Mouse (Mus musculus) kidney, postnatal 14 days (tissue): ENCODE measurements around the gene Frat2.

Experiments
- DNase-seq: peaks from one replicate; pipeline ENCODE4 v3.0.0; 2022; ENCODE audit warnings: mixed read lengths

Gene Frat2

GRCm38 (mm10) chr19:41844345-41844744 lies 3.6 kb downstream of the Frat2 start:
- DNase-seq: no peak

GRCm38 (mm10) chr19:41842706-41843105 lies 5.2 kb downstream of the Frat2 start:
- no peak for DNase-seq

GRCm38 (mm10) chr19:41842196-41842595 lies 5.7 kb downstream of the Frat2 start:
- DNase-seq: no peak

GRCm38 (mm10) chr19:41841105-41841750 lies 6.7 kb downstream of the Frat2 start:
- no peak for DNase-seq

- no peak for DNase-seq
Observed at GRCm38 (mm10) chr19:41839685-41840084, 8.2 kb downstream of the Frat2 start.

GRCm38 (mm10) chr19:41838808-41839207 lies 9.1 kb downstream of the Frat2 start:
- DNase-seq: no peak

- DNase-seq: no peak
Observed at GRCm38 (mm10) chr19:41837917-41838261, 10.0 kb downstream of the Frat2 start.

GRCm38 (mm10) chr19:41837194-41837916 lies 10.6 kb downstream of the Frat2 start:
- DNase-seq: no peak

GRCm38 (mm10) chr19:41836719-41837118 lies 11.2 kb downstream of the Frat2 start:
- no peak for DNase-seq

GRCm38 (mm10) chr19:41835816-41836215 lies 12.1 kb downstream of the Frat2 start:
- no peak for DNase-seq

- DNase-seq: no peak
Observed at GRCm38 (mm10) chr19:41835407-41835806, 12.5 kb downstream of the Frat2 start.

GRCm38 (mm10) chr19:41832501-41833201 lies 15.3 kb downstream of the Frat2 start:
- DNase-seq: no peak

- no peak for DNase-seq
Observed at GRCm38 (mm10) chr19:41831718-41832391, 16.1 kb downstream of the Frat2 start.

- peak; percentile 36 for DNase-seq
Observed at GRCm38 (mm10) chr19:41831101-41831570, 16.8 kb downstream of the Frat2 start.

GRCm38 (mm10) chr19:41830106-41831031 lies 17.6 kb downstream of the Frat2 start:
- peak; percentile 31 for DNase-seq

- DNase-seq: peak; percentile 90
Observed at GRCm38 (mm10) chr19:41829381-41830105, 18.4 kb downstream of the Frat2 start, which contains the start of gene Frat1. Frat1 (plus strand) TSS chr19:41829970.

GRCm38 (mm10) chr19:41828941-41829340 lies 19.0 kb downstream of the Frat2 start:
- DNase-seq: no peak

- DNase-seq: no peak
Observed at GRCm38 (mm10) chr19:41826529-41826928, 21.4 kb downstream of the Frat2 start.

- DNase-seq: no peak
Observed at GRCm38 (mm10) chr19:41824950-41825349, 23.0 kb downstream of the Frat2 start.

GRCm38 (mm10) chr19:41822589-41822988 lies 25.3 kb downstream of the Frat2 start:
- DNase-seq: no peak

GRCm38 (mm10) chr19:41821436-41821835 lies 26.5 kb downstream of the Frat2 start:
- no peak for DNase-seq
